Mouse (Mus musculus) embryonic fibroblast, embryonic 13.5 days (primary cell): ENCODE results near the gene Ppp6c.

Experiments used
- CTCF ChIP-seq: IDR thresholded peaks from 2 replicates; pipeline ENCODE4 v1.5.1; 2011; ENCODE audit warnings: mild to moderate bottlenecking, control low read depth, low read length, moderate library complexity, borderline replicate concordance; ENCODE audit not compliant: insufficient read depth
- POLR2A ChIP-seq: IDR thresholded peaks from 2 replicates; pipeline ENCODE4 v1.6.1; 2011; ENCODE audit warnings: low read depth, mild to moderate bottlenecking, control low read depth, low read length, moderate library complexity

GRCm38 (mm10) chr2:39203359-39203758, 22.9 kb downstream of the Ppp6c start:
- TF ChIP-seq POLR2A (no peak), CTCF (no peak)
